Mouse (Mus musculus): ENCODE measurements around the gene Tmem25. TPM values are rescaled to one million over a fixed set of nuclear protein-coding genes. Genes with fewer than 3 reads are reported as not detected.
A peak's percentile ranks its signal among the peaks of the same experiment; 100 is the strongest.

The Tmem25 gene
- polyA plus RNA-seq, 1 experiment from 2014 or later = 4.2 TPM

DNA sequence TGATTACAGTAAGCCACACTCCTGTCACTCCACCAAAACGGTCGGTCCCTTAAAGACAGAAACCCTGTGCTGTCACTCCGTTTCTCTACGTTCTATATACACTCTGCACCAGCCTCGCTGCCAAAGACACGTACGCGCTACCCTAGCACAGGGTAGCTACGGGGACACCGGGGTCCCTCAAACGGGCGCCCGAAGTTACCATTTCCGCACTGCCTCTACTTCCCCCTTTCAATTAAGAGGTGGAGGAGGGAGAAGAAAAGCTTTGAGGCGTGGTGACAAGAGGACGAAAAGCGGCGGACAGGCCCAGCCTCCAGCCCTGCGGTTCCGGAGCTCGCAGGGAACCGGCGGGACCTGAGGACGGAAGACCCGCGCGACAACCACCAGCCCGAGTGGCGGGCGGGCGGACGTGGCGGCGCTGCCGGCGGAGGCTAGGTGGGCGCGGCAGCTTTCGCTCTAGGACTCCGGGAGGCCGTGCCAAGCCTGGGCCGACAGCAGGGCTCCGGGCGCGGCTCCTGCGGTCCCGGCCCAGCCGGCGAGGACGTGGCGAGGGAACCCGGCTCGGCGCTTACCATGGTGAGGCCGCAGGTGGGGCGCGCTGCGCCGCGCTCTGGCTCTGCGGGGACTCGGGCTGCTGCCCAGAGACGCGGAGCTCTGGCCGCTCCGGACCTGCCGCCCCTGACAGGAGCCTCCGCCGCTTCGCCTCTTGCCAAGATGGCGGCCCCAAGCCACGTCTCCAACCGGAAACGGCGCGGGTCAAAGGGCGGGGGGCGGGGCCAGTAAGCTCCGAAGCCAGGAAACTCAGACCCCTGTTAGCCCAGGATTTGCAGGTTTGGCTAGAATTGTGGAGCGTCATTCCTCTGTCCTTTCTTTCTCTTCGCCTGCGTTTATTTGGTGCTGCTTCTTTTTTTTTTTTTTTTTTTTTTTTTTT is 31.7 kb downstream of the Tmem25 start, which contains the start of the genes Arcn1 and Ift46:
TSS of gene Arcn1 (minus strand) at position 745 of the 928 bp plus-strand sequence.
TSS of gene Ift46 (plus strand) at position 808 of the 928 bp plus-strand sequence.
- Histone ChIP-seq H3K9ac (ENCODE audit: low read depth, low read length) (peak within 1 kb of the TSS; percentile 99), H3K27ac (ENCODE audit: low read depth, low read length) (peak within 1 kb of the TSS; percentile 98), H3K9me3 (ENCODE audit: control insufficient read depth) (no peaks in the 10 kb centered on the region), H3K4me1 (replicated peaks; ENCODE audit: control insufficient read depth, insufficient read depth, low read length) (0 out of 2 replicates have a peak, but pooled peaks cover 7% of the 10 kb centered on the region), H3K4me3 (ENCODE audit: low read depth, low read length) (peak within 1 kb of the TSS; percentile 94), H3K27me3 (replicated peaks; ENCODE audit: control insufficient read depth, insufficient read depth, low read length) (no peaks in the 10 kb centered on the region), H3K36me3 (ENCODE audit: control insufficient read depth, insufficient read depth) (no peaks in the 10 kb centered on the region), H3K4me2 (replicated peaks; ENCODE audit: low read depth) (peak within 1 kb of the TSS; percentile 68)
- no peak for TF ChIP-seq CTCF (IDR thresholded peaks at IDR 0.05; ENCODE audit: low read depth)
- ATAC-seq = peak; percentile 85
- under 1% methylated on average over 82 of the region's 82 CpGs for WGBS

DNA sequence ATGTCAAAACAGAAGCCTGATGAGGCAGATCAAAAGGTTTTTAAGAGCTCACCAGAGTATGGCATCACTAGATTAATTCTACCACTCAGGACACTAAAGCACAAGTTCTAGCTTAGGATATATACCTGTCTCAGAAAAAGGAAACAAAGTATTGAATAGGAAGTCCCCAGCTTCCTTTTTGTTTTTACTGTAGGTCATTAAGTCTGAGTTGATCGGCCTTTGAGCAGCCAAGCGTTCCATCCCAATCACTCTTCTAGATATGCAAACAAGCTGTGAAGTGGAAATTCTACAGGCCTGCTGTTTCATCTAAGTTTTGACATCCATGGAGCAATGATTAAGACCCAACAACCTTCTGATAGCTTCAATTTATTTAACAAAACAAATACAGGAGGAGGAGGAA is 38.2 kb downstream of the Tmem25 start:
- 26% methylated on average over 2 of the region's 2 CpGs for WGBS
- Histone ChIP-seq H3K27me3 (replicated peaks; ENCODE audit: control insufficient read depth, insufficient read depth, low read length) (no peaks in the 10 kb centered on the region), H3K9ac (ENCODE audit: low read depth, low read length) (no peak overlapping the region), H3K4me2 (replicated peaks; ENCODE audit: low read depth) (no peak overlapping the region), H3K9me3 (ENCODE audit: control insufficient read depth) (no peaks in the 10 kb centered on the region), H3K4me1 (replicated peaks; ENCODE audit: control insufficient read depth, insufficient read depth, low read length) (0 out of 2 replicates have a peak, but pooled peaks cover 7% of the 10 kb centered on the region), H3K4me3 (ENCODE audit: low read depth, low read length) (no peak overlapping the region), H3K36me3 (ENCODE audit: control insufficient read depth, insufficient read depth) (peaks cover 27% of the 10 kb centered on the region), H3K27ac (ENCODE audit: low read depth, low read length) (no peak overlapping the region)
- no peak for TF ChIP-seq CTCF (IDR thresholded peaks at IDR 0.05; ENCODE audit: low read depth)
- ATAC-seq = no peak

DNA sequence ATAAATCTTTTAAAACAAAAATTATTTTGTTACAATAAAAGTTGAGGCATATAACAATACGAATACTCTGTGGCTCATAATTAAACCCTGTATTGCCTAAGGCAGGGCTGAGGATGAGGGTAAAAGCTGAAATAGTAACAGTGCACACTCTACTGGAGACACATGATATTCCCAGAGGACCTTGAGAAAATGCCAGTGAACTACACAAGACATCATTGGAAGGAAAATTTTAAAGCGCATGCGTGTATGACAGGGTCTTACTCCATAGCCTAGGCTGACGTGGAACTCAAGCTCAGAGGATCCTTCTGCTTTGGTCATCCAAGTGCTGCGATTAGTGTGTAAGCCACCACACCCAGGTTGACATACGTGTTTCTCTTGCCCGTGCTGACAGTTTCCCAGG is 50.6 kb downstream of the Tmem25 start:
- no peaks in the 10 kb centered on the region for H3K9me3 ChIP-seq (ENCODE audit: control insufficient read depth)
- no peaks in the 10 kb centered on the region for H3K27me3 ChIP-seq (replicated peaks; ENCODE audit: control insufficient read depth, insufficient read depth, low read length)
- no peak overlapping the region for H3K4me3 ChIP-seq (ENCODE audit: low read depth, low read length)
- no peak for ATAC-seq
- 92% methylated on average over 7 of the region's 7 CpGs for WGBS
- TF ChIP-seq CTCF (IDR thresholded peaks at IDR 0.05; ENCODE audit: low read depth) = peak; percentile 29
- no peaks in the 10 kb centered on the region for H3K4me1 ChIP-seq (replicated peaks; ENCODE audit: control insufficient read depth, insufficient read depth, low read length)
- H3K4me2 ChIP-seq (replicated peaks; ENCODE audit: low read depth) = no peak overlapping the region
- no peak overlapping the region for H3K27ac ChIP-seq (ENCODE audit: low read depth, low read length)
- H3K9ac ChIP-seq (ENCODE audit: low read depth, low read length) = no peak overlapping the region
- H3K36me3 ChIP-seq (ENCODE audit: control insufficient read depth, insufficient read depth) = peaks cover 78% of the 10 kb centered on the region

DNA sequence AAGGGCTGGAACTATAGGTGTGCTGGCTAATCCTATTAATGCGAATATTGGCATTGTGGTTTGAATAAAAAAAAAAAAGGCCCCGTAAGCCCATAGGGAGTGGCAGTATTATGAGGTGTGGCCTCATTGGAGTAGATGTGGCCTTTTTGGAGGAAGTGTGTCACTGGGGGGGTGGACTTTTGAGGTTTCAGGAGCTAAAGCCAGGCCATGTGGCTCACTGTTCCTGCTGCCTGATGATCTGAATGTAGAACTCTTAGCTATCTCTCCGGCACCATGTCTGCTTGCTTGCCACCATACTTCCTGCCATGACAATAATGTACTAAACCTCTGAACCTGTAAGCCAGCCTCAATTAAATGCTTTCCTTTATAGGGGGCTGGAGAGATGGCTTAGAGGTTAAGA is 51.8 kb downstream of the Tmem25 start:
- no peak overlapping the region for H3K9ac ChIP-seq (ENCODE audit: low read depth, low read length)
- H3K4me2 ChIP-seq (replicated peaks; ENCODE audit: low read depth) = no peak overlapping the region
- no peak for TF ChIP-seq CTCF (IDR thresholded peaks at IDR 0.05; ENCODE audit: low read depth)
- H3K27ac ChIP-seq (ENCODE audit: low read depth, low read length) = no peak overlapping the region
- H3K4me3 ChIP-seq (ENCODE audit: low read depth, low read length) = no peak overlapping the region
- no peaks in the 10 kb centered on the region for H3K4me1 ChIP-seq (replicated peaks; ENCODE audit: control insufficient read depth, insufficient read depth, low read length)
- no peak for ATAC-seq
- peaks cover 87% of the 10 kb centered on the region for H3K36me3 ChIP-seq (ENCODE audit: control insufficient read depth, insufficient read depth)
- H3K9me3 ChIP-seq (ENCODE audit: control insufficient read depth) = no peaks in the 10 kb centered on the region
- H3K27me3 ChIP-seq (replicated peaks; ENCODE audit: control insufficient read depth, insufficient read depth, low read length) = no peaks in the 10 kb centered on the region
- 88% methylated on average over 3 of the region's 3 CpGs for WGBS

DNA sequence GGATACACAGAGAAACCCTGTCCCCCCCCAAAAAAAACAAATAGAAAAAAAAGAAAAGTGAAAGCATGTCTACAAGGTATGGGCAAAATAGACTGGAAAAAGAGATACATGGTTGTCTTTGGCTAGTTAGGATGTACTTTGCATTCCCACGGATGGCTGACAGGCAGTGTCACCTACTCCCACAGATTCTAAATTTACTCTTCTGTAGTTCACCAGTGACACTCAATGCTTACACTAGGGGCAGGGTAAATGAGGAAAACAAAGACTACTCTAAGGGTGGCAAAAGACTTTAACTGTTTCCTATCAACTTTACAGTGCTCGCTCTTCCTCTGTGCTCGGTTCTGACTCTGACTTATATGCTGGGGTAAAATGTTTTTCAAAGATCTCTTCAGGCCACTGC is 52.4 kb downstream of the Tmem25 start:
- 90% methylated on average over 3 of the region's 3 CpGs for WGBS
- Histone ChIP-seq H3K27me3 (replicated peaks; ENCODE audit: control insufficient read depth, insufficient read depth, low read length) (no peaks in the 10 kb centered on the region), H3K4me3 (ENCODE audit: low read depth, low read length) (no peak overlapping the region), H3K9me3 (ENCODE audit: control insufficient read depth) (no peaks in the 10 kb centered on the region), H3K4me1 (replicated peaks; ENCODE audit: control insufficient read depth, insufficient read depth, low read length) (no peaks in the 10 kb centered on the region), H3K27ac (ENCODE audit: low read depth, low read length) (no peak overlapping the region), H3K9ac (ENCODE audit: low read depth, low read length) (no peak overlapping the region), H3K4me2 (replicated peaks; ENCODE audit: low read depth) (no peak overlapping the region), H3K36me3 (ENCODE audit: control insufficient read depth, insufficient read depth) (peaks cover 81% of the 10 kb centered on the region)
- ATAC-seq = no peak
- no peak for TF ChIP-seq CTCF (IDR thresholded peaks at IDR 0.05; ENCODE audit: low read depth)

DNA sequence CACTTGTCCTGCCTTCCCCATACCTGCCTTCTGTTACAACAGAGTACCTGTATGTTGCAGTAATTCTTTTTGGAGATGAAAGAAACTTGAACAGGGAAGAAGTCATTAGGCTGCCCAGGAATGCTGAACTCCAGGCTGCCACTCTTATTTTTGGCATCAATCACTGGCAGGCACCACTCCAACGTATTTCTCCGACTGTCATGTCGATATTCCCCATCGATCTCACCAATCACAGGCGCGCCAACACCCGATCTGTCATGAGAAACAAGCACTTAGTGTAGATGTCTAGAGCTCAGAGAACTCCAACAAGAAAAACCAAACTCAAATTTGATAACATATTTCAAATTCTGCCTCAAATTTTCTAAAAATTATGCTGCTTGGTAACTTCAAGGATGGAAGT is 53.7 kb downstream of the Tmem25 start:
- H3K4me1 ChIP-seq (replicated peaks; ENCODE audit: control insufficient read depth, insufficient read depth, low read length) = no peaks in the 10 kb centered on the region
- no peak overlapping the region for H3K4me2 ChIP-seq (replicated peaks; ENCODE audit: low read depth)
- H3K9ac ChIP-seq (ENCODE audit: low read depth, low read length) = no peak overlapping the region
- no peak overlapping the region for H3K4me3 ChIP-seq (ENCODE audit: low read depth, low read length)
- ATAC-seq = no peak
- 94% methylated on average over 7 of the region's 7 CpGs for WGBS
- H3K27ac ChIP-seq (ENCODE audit: low read depth, low read length) = no peak overlapping the region
- H3K27me3 ChIP-seq (replicated peaks; ENCODE audit: control insufficient read depth, insufficient read depth, low read length) = no peaks in the 10 kb centered on the region
- H3K36me3 ChIP-seq (ENCODE audit: control insufficient read depth, insufficient read depth) = peaks cover 69% of the 10 kb centered on the region
- H3K9me3 ChIP-seq (ENCODE audit: control insufficient read depth) = no peaks in the 10 kb centered on the region
- TF ChIP-seq CTCF (IDR thresholded peaks at IDR 0.05; ENCODE audit: low read depth) = no peak

Other genes with a start within 250 kb of the Tmem25 start
- 0.21 and 0.25 TPM in 2 replicates for gene Cxcr5, start 237.4 kb downstream of the Tmem25 start, polyA plus RNA-seq (2015; fragmentation: Nextera tagmentation; extraction: Ambion mirVana)
- 7.3 and 9.5 TPM in 2 replicates for gene Ddx6, start 194.4 kb downstream of the Tmem25 start, polyA plus RNA-seq (2015; fragmentation: Nextera tagmentation; extraction: Ambion mirVana)
- 2.1 and 2.4 TPM in 2 replicates for gene Treh, start 126.1 kb downstream of the Tmem25 start, polyA plus RNA-seq (2015; fragmentation: Nextera tagmentation; extraction: Ambion mirVana)
- gene Phldb1, start 64.1 kb downstream of the Tmem25 start, polyA plus RNA-seq (2015; fragmentation: Nextera tagmentation; extraction: Ambion mirVana) = 6.2 and 6.9 TPM in 2 replicates
- 113 and 121 TPM in 2 replicates for gene Arcn1, start 31.5 kb downstream of the Tmem25 start, polyA plus RNA-seq (2015; fragmentation: Nextera tagmentation; extraction: Ambion mirVana)
- gene Ift46, start 31.4 kb downstream of the Tmem25 start, polyA plus RNA-seq (2015; fragmentation: Nextera tagmentation; extraction: Ambion mirVana) = 52.8 and 56.9 TPM in 2 replicates
- gene Ttc36, start 3.8 kb upstream of the Tmem25 start, polyA plus RNA-seq (2015; fragmentation: Nextera tagmentation; extraction: Ambion mirVana) = 3.2 and 4.0 TPM in 2 replicates
- gene Kmt2a, start 82.0 kb upstream of the Tmem25 start, polyA plus RNA-seq (2015; fragmentation: Nextera tagmentation; extraction: Ambion mirVana) = 2.9 and 3.4 TPM in 2 replicates
- 1,311 and 1,336 TPM in 2 replicates for gene Atp5l, start 121.4 kb upstream of the Tmem25 start, polyA plus RNA-seq (2015; fragmentation: Nextera tagmentation; extraction: Ambion mirVana)
- gene Ube4a, start 166.3 kb upstream of the Tmem25 start, polyA plus RNA-seq (2015; fragmentation: Nextera tagmentation; extraction: Ambion mirVana) = 12.7 and 12.9 TPM in 2 replicates
- 0.61 and 0.78 TPM in 2 replicates for gene Cd3g, start 181.1 kb upstream of the Tmem25 start, polyA plus RNA-seq (2015; fragmentation: Nextera tagmentation; extraction: Ambion mirVana)
- gene Cd3d, start 182.5 kb upstream of the Tmem25 start, polyA plus RNA-seq (2015; fragmentation: Nextera tagmentation; extraction: Ambion mirVana) = 0.51 and 0.95 TPM in 2 replicates
- gene Cd3e, start 210.3 kb upstream of the Tmem25 start, polyA plus RNA-seq (2015; fragmentation: Nextera tagmentation; extraction: Ambion mirVana) = 0.37 and 0.74 TPM in 2 replicates
- gene Mpzl2, start 240.5 kb upstream of the Tmem25 start, polyA plus RNA-seq (2015; fragmentation: Nextera tagmentation; extraction: Ambion mirVana) = 9.1 and 11.0 TPM in 2 replicates